Mouse (Mus musculus) kidney, adult 2 months (tissue): ENCODE measurements around the gene Fcgr3. TPM values are rescaled to one million over a fixed set of nuclear protein-coding genes. Genes with fewer than 3 reads are reported as not detected.
A peak's percentile ranks its signal among the peaks of the same experiment; 100 is the strongest.

Experiments
- DNase-seq: peaks from one replicate; pipeline ENCODE4 v3.0.0; 2021
- H3K27ac ChIP-seq: fragments of 200-500 bp; 2 replicates; pipeline ENCODE4 v1.5.1; 2012; ENCODE audit warnings: low read depth, low read length, control low read depth, inconsistent platforms; ENCODE audit not compliant: insufficient read depth
- H3K27me3 ChIP-seq: fragments of 200-500 bp; replicated peaks from 2 replicates; pipeline ENCODE4 v1.6.1; 2012; ENCODE audit warnings: mild to moderate bottlenecking, moderate library complexity, low read length, inconsistent platforms; ENCODE audit not compliant: control insufficient read depth, insufficient read depth
- H3K36me3 ChIP-seq: fragments of 200-500 bp; 2 replicates; pipeline ENCODE4 v1.6.1; 2012; ENCODE audit warnings: mild to moderate bottlenecking, moderate library complexity, low read length, inconsistent platforms; ENCODE audit not compliant: control insufficient read depth, insufficient read depth
- H3K4me1 ChIP-seq: fragments of 200-500 bp; 2 replicates; pipeline ENCODE4 v1.6.1; 2011; ENCODE audit warnings: low read length; ENCODE audit not compliant: control insufficient read depth, insufficient read depth
- H3K4me3 ChIP-seq: fragments of 200-500 bp; 2 replicates; pipeline ENCODE4 v1.5.1; 2011; ENCODE audit warnings: mild to moderate bottlenecking, low read depth, low read length, control low read depth; ENCODE audit not compliant: insufficient read depth
- CTCF ChIP-seq: fragments of 200-500 bp; conservative IDR thresholded peaks from 2 replicates; pipeline ENCODE4 v1.5.1; 2011; ENCODE audit warnings: low read depth, mild to moderate bottlenecking, control low read depth, low read length, moderate library complexity, mixed read lengths; ENCODE audit not compliant: insufficient read depth, insufficient read length
- POLR2A ChIP-seq: fragments of 200-500 bp; IDR thresholded peaks from one replicate; pipeline ENCODE4 v1.6.1; 2011; ENCODE audit warnings: low read depth, low read length, control low read depth
- WGBS: fragments of 180-500 bp; shearing (Covaris S2); methylation state at CpG from one replicate; pipeline ENCODE4 v1.1.7; 2018; 5-methylcytosine and 5-hydroxymethylcytosine counted together
- polyA plus RNA-seq: library from polyadenylated mRNA; depleted of rRNA; stranded (reverse); fragments of >200 nt; gene quantifications from 2 replicates; pipeline ENCODE4 v1.2.3, GENCODE M21; 2012

Gene Fcgr3
- polyA plus RNA-seq, 1 experiment: 6.4 TPM

- 72% methylated on average over 11 of the region's 11 CpGs for WGBS
- DNase-seq: no peak
- TF ChIP-seq CTCF (no peak), POLR2A (no peak)
Measured at GRCm38 (mm10) chr1:171035611-171036010, 29.1 kb downstream of the Fcgr3 start.

GRCm38 (mm10) chr1:171034201-171034600 is 30.5 kb downstream of the Fcgr3 start:
- H3K4me1 ChIP-seq: peaks cover 3% of the 10 kb centered on the region; the same call in 1 of the 2 replicates
- H3K27me3 ChIP-seq: no peaks in the 10 kb centered on the region
- DNase-seq: peak; percentile 14
- H3K27ac ChIP-seq: no peak overlapping the region
- TF ChIP-seq POLR2A: no peak
- no peak for TF ChIP-seq CTCF
- WGBS: 33% methylated on average over 11 of the region's 11 CpGs
- H3K4me3 ChIP-seq: no peak overlapping the region
- no peaks in the 10 kb centered on the region for H3K36me3 ChIP-seq

More at GRCm38 (mm10) chr1:171035611-171036010, 29.1 kb downstream of the Fcgr3 start:
- Histone ChIP-seq H3K4me1 (peaks cover 3% of the 10 kb centered on the region; the same call in 1 of the 2 replicates), H3K4me3 (no peak overlapping the region), H3K27ac (no peak overlapping the region), H3K27me3 (no peaks in the 10 kb centered on the region), H3K36me3 (no peaks in the 10 kb centered on the region)

- WGBS: 2% methylated on average over 20 of the region's 20 CpGs
- TF ChIP-seq POLR2A: no peak
- no peak for TF ChIP-seq CTCF
- peak overlapping the region; percentile 39 for H3K4me3 ChIP-seq
- no peaks in the 10 kb centered on the region for H3K27me3 ChIP-seq
- H3K27ac ChIP-seq: no peak overlapping the region
- DNase-seq: peak; percentile 93
- H3K36me3 ChIP-seq: no peaks in the 10 kb centered on the region
- H3K4me1 ChIP-seq: peaks cover 3% of the 10 kb centered on the region; the same call in 1 of the 2 replicates
Measured at GRCm38 (mm10) chr1:171033756-171034155, 31.0 kb downstream of the Fcgr3 start.

GRCm38 (mm10) chr1:171033196-171033595 is 31.5 kb downstream of the Fcgr3 start:
- TF ChIP-seq POLR2A (no peak), CTCF (no peak)
- no peaks in the 10 kb centered on the region for H3K27me3 ChIP-seq
- H3K4me1 ChIP-seq: peaks cover 3% of the 10 kb centered on the region; the same call in 1 of the 2 replicates
- DNase-seq: peak; percentile 19
- H3K27ac ChIP-seq: no peak overlapping the region
- no peaks in the 10 kb centered on the region for H3K36me3 ChIP-seq
- WGBS: under 1% methylated on average over 16 of the region's 16 CpGs
- peak overlapping the region; percentile 39 for H3K4me3 ChIP-seq

- H3K4me3 ChIP-seq: peak overlapping the region; percentile 39; the same call in 1 of the 2 replicates
Measured at GRCm38 (mm10) chr1:171032691-171033090, 32.0 kb downstream of the Fcgr3 start.

GRCm38 (mm10) chr1:171031752-171032151 is 33.0 kb downstream of the Fcgr3 start:
- no peaks in the 10 kb centered on the region for H3K27me3 ChIP-seq
- peaks cover 3% of the 10 kb centered on the region; the same call in 1 of the 2 replicates for H3K4me1 ChIP-seq
- 91% methylated on average over 3 of the region's 3 CpGs for WGBS
- no peak for DNase-seq
- no peaks in the 10 kb centered on the region for H3K36me3 ChIP-seq
- H3K27ac ChIP-seq: no peak overlapping the region
- no peak overlapping the region for H3K4me3 ChIP-seq
- TF ChIP-seq POLR2A: no peak
- TF ChIP-seq CTCF: no peak

More at GRCm38 (mm10) chr1:171032691-171033090, 32.0 kb downstream of the Fcgr3 start:
- Histone ChIP-seq H3K4me1 (peaks cover 3% of the 10 kb centered on the region; the same call in 1 of the 2 replicates), H3K27me3 (no peaks in the 10 kb centered on the region), H3K36me3 (no peaks in the 10 kb centered on the region), H3K27ac (no peak overlapping the region)
- 10% methylated on average over 10 of the region's 10 CpGs for WGBS
- no peak for TF ChIP-seq CTCF
- TF ChIP-seq POLR2A: no peak
- no peak for DNase-seq

GRCm38 (mm10) chr1:171019311-171019950 is 45.3 kb downstream of the Fcgr3 start:
- H3K4me1 ChIP-seq: no peaks in the 10 kb centered on the region
- 79% methylated on average over 7 of the region's 7 CpGs for WGBS
- DNase-seq: no peak

More at GRCm38 (mm10) chr1:171019311-171019950, 45.3 kb downstream of the Fcgr3 start:
- no peaks in the 10 kb centered on the region for H3K36me3 ChIP-seq
- TF ChIP-seq CTCF: no peak
- no peak for TF ChIP-seq POLR2A
- H3K27me3 ChIP-seq: no peaks in the 10 kb centered on the region
- H3K27ac ChIP-seq: no peak overlapping the region
- no peak overlapping the region for H3K4me3 ChIP-seq
